Mouse (Mus musculus): Measurements from ENCODE around the gene Arid1b. TPM values are rescaled to one million over a fixed set of nuclear protein-coding genes. Genes with fewer than 3 reads are reported as not detected.

Arid1b gene
- total RNA-seq, 1 experiment: 9.2 TPM

DNA sequence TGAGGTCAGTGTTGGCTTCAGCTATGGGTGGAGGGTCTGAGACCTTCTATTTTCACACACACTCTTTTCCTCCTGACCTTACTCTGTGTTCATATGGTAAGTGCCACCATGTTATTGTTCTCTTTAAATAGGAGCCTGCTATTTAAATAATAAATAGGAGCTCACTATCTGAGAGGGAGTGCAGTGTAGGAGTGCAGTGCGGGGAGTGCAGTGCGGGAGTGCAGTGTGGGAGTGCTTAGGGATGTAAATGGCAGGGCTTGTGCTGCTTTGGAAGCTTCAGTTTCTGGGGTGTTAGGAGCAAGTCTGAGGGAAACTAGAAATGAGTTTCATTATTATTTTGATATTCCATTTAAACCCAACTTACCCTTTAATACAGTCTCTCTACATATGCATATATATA, 36.2 kb downstream of the Arid1b start:
- TF ChIP-seq MAFK (IDR thresholded peaks at IDR 0.05; ENCODE audit: insufficient read depth, low read depth, low read length): no peak
- no peak for TF ChIP-seq ZNF384 (IDR thresholded peaks at IDR 0.05; ENCODE audit: low read depth, low read length)
- TF ChIP-seq ZC3H11A (IDR thresholded peaks at IDR 0.05; ENCODE audit: borderline replicate concordance, low read depth, low read length): no peak
- TF ChIP-seq CHD2 (IDR thresholded peaks at IDR 0.05; ENCODE audit: low read depth, low read length): no peak
- TF ChIP-seq HCFC1 (IDR thresholded peaks at IDR 0.05; ENCODE audit: borderline replicate concordance, insufficient read depth, low read length): no peak
- in situ Hi-C loops (cut with MboI; ENCODE audit: low sequenced_read_pairs in 2 of 2, unreplicated experiment in 2 of 2): no loop called here
- H3K27ac ChIP-seq (ENCODE audit: insufficient read depth, low read depth, low read length, poor library complexity, severe bottlenecking): no peak overlapping the region
- no peak for DNase-seq (ENCODE audit: low read depth, low spot score)
- H3K9me3 ChIP-seq (ENCODE audit: control insufficient read depth, insufficient read depth, low read depth, low read length): no peaks in the 10 kb centered on the region
- no peaks in the 10 kb centered on the region; the same call in 1 of the 2 replicates for H3K36me3 ChIP-seq (ENCODE audit: control insufficient read depth, insufficient read depth, low read length, poor library complexity, severe bottlenecking)
- peaks cover 2 to 4% of the 10 kb centered on the region in 2 experiments; a peak in 1 of 4 replicates for H3K4me1 ChIP-seq (ENCODE audit: control insufficient read depth in 2 of 2, insufficient read depth in 2 of 2, low read length in 2 of 2, poor library complexity in 1 of 2)
- no peak overlapping the region for H3K9ac ChIP-seq (ENCODE audit: insufficient read depth, low read depth, low read length, poor library complexity, severe bottlenecking)
- no peak overlapping the region for H3K4me3 ChIP-seq (ENCODE audit: insufficient read depth in 1 of 2, low read depth in 1 of 2, low read length in 2 of 2, poor library complexity in 1 of 2, severe bottlenecking in 1 of 2)

DNA sequence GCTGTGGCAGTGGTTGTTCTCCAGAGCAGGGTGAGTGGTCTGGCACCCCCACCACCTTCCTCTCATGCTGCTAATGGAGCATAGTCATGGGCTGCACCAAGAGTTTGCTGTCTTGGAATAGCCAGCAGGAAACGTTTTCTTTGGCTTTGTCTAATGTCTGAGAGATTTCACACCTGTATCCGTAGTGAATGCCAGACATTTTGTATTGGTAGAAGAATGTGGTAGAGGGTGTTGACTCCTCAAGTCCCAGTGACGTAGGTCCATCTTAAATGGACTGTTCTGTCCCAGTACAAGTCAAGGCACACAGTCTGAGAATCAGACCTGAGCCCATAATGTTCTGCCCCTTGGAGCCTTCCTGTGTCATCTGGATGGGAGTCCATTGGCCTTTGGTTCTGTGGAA, 39.2 kb downstream of the Arid1b start:
- Histone ChIP-seq H3K9ac (ENCODE audit: insufficient read depth, low read depth, low read length, poor library complexity, severe bottlenecking) (no peak overlapping the region), H3K36me3 (ENCODE audit: control insufficient read depth, insufficient read depth, low read length, poor library complexity, severe bottlenecking) (no peaks in the 10 kb centered on the region; the same call in 1 of the 2 replicates), H3K4me1 (ENCODE audit: control insufficient read depth in 2 of 2, insufficient read depth in 2 of 2, low read length in 2 of 2, poor library complexity in 1 of 2) (peaks cover 2 to 7% of the 10 kb centered on the region in 2 experiments; a peak in 1 of 4 replicates), H3K9me3 (ENCODE audit: control insufficient read depth, insufficient read depth, low read depth, low read length) (no peaks in the 10 kb centered on the region), H3K4me3 (ENCODE audit: insufficient read depth in 1 of 2, low read depth in 1 of 2, low read length in 2 of 2, poor library complexity in 1 of 2, severe bottlenecking in 1 of 2) (no peak overlapping the region), H3K27ac (ENCODE audit: insufficient read depth, low read depth, low read length, poor library complexity, severe bottlenecking) (no peak overlapping the region)
- in situ Hi-C loops (cut with MboI; ENCODE audit: low sequenced_read_pairs in 2 of 2, unreplicated experiment in 2 of 2): no loop called here
- TF ChIP-seq ZC3H11A (IDR thresholded peaks at IDR 0.05; ENCODE audit: borderline replicate concordance, low read depth, low read length) (no peak), HCFC1 (IDR thresholded peaks at IDR 0.05; ENCODE audit: borderline replicate concordance, insufficient read depth, low read length) (no peak), CHD2 (IDR thresholded peaks at IDR 0.05; ENCODE audit: low read depth, low read length) (no peak), MAFK (IDR thresholded peaks at IDR 0.05; ENCODE audit: insufficient read depth, low read depth, low read length) (no peak), ZNF384 (IDR thresholded peaks at IDR 0.05; ENCODE audit: low read depth, low read length) (no peak)
- DNase-seq (ENCODE audit: low read depth, low spot score): no peak

DNA sequence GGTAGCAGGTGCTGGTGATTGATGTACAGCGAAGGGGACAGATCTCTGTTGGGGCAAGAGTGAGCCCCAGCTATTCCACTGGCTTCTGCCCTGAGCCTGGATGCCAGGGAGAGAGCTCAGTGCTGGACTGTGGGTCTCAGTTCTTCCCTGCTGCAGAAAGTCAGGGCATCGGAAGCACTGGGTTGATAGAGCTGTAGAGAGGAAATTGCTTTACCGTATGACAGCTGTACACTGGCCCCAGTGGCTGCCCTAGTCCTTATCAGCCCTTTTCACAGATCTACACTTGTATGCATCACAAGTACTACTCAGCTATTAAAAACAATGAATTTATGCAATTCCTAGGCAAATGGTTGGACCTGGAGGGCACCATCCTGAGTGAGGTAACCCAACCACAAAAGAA, 40.1 kb downstream of the Arid1b start:
- in situ Hi-C loops (cut with MboI; ENCODE audit: low sequenced_read_pairs in 2 of 2, unreplicated experiment in 2 of 2): no loop called here
- no peak for TF ChIP-seq CHD2 (IDR thresholded peaks at IDR 0.05; ENCODE audit: low read depth, low read length)
- TF ChIP-seq ZNF384 (IDR thresholded peaks at IDR 0.05; ENCODE audit: low read depth, low read length): no peak
- no peak for TF ChIP-seq MAFK (IDR thresholded peaks at IDR 0.05; ENCODE audit: insufficient read depth, low read depth, low read length)
- TF ChIP-seq ZC3H11A (IDR thresholded peaks at IDR 0.05; ENCODE audit: borderline replicate concordance, low read depth, low read length): no peak
- TF ChIP-seq HCFC1 (IDR thresholded peaks at IDR 0.05; ENCODE audit: borderline replicate concordance, insufficient read depth, low read length): no peak
- Histone ChIP-seq H3K36me3 (ENCODE audit: control insufficient read depth, insufficient read depth, low read length, poor library complexity, severe bottlenecking) (no peaks in the 10 kb centered on the region; the same call in 1 of the 2 replicates), H3K4me3 (ENCODE audit: insufficient read depth in 1 of 2, low read depth in 1 of 2, low read length in 2 of 2, poor library complexity in 1 of 2, severe bottlenecking in 1 of 2) (no peak overlapping the region), H3K27ac (ENCODE audit: insufficient read depth, low read depth, low read length, poor library complexity, severe bottlenecking) (no peak overlapping the region), H3K4me1 (ENCODE audit: control insufficient read depth in 2 of 2, insufficient read depth in 2 of 2, low read length in 2 of 2, poor library complexity in 1 of 2) (peaks cover 2 to 8% of the 10 kb centered on the region in 2 experiments; a peak in 1 of 4 replicates), H3K9ac (ENCODE audit: insufficient read depth, low read depth, low read length, poor library complexity, severe bottlenecking) (no peak overlapping the region), H3K9me3 (ENCODE audit: control insufficient read depth, insufficient read depth, low read depth, low read length) (no peaks in the 10 kb centered on the region)
- DNase-seq (ENCODE audit: low read depth, low spot score): no peak

DNA sequence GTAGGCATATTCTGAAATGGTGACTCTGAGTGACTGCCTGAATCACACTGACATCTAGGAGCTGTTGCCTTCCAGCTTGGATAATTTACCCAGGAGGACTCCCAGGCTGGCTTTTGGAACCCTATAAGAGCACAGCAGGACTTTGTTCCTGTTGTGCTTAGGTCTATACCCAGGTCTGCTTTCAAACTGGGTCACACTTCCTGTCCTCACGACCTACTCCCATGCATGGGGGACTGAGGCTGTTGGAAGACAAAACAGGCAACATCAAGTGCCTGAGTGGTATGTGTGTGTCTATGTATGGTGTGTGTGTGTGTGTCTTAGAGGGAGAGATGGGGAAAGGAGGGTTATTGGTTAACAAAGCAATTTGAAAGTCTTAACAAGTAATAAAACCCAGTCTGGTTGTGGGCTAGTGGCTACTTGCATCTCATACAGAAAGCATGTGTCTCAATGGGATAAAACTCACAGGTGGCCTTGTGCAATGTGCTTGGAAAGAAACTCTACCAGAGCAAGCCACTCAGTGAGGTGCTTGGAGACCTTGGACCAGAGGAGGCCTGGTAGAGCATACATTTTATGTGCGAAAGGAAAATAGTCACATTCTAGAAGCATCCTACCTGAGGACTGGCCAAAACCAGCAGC, 42.2 kb downstream of the Arid1b start:
- in situ Hi-C loops (cut with MboI; ENCODE audit: low sequenced_read_pairs in 2 of 2, unreplicated experiment in 2 of 2): no loop called here
- Histone ChIP-seq H3K27ac (ENCODE audit: insufficient read depth, low read depth, low read length, poor library complexity, severe bottlenecking) (no peak overlapping the region), H3K4me3 (ENCODE audit: insufficient read depth in 1 of 2, low read depth in 1 of 2, low read length in 2 of 2, poor library complexity in 1 of 2, severe bottlenecking in 1 of 2) (no peak overlapping the region), H3K9ac (ENCODE audit: insufficient read depth, low read depth, low read length, poor library complexity, severe bottlenecking) (no peak overlapping the region), H3K36me3 (ENCODE audit: control insufficient read depth, insufficient read depth, low read length, poor library complexity, severe bottlenecking) (no peaks in the 10 kb centered on the region; the same call in 1 of the 2 replicates), H3K4me1 (ENCODE audit: control insufficient read depth in 2 of 2, insufficient read depth in 2 of 2, low read length in 2 of 2, poor library complexity in 1 of 2) (peaks cover 0 to 7% of the 10 kb centered on the region in 2 experiments; a peak in 1 of 4 replicates), H3K9me3 (ENCODE audit: control insufficient read depth, insufficient read depth, low read depth, low read length) (no peaks in the 10 kb centered on the region)
- no peak for TF ChIP-seq ZC3H11A (IDR thresholded peaks at IDR 0.05; ENCODE audit: borderline replicate concordance, low read depth, low read length)
- no peak for TF ChIP-seq CHD2 (IDR thresholded peaks at IDR 0.05; ENCODE audit: low read depth, low read length)
- TF ChIP-seq MAFK (IDR thresholded peaks at IDR 0.05; ENCODE audit: insufficient read depth, low read depth, low read length): no peak
- TF ChIP-seq ZNF384 (IDR thresholded peaks at IDR 0.05; ENCODE audit: low read depth, low read length): no peak
- TF ChIP-seq HCFC1 (IDR thresholded peaks at IDR 0.05; ENCODE audit: borderline replicate concordance, insufficient read depth, low read length): no peak
- DNase-seq (ENCODE audit: low read depth, low spot score): no peak

Data from ES-E14 (cell line).